Mouse (Mus musculus) kidney, adult 11 months (tissue): Measurements from ENCODE around the gene Garnl3.

Experiments
- DNase-seq: peaks from one replicate; pipeline ENCODE4 v3.0.0; 2022

Garnl3 gene

DNA sequence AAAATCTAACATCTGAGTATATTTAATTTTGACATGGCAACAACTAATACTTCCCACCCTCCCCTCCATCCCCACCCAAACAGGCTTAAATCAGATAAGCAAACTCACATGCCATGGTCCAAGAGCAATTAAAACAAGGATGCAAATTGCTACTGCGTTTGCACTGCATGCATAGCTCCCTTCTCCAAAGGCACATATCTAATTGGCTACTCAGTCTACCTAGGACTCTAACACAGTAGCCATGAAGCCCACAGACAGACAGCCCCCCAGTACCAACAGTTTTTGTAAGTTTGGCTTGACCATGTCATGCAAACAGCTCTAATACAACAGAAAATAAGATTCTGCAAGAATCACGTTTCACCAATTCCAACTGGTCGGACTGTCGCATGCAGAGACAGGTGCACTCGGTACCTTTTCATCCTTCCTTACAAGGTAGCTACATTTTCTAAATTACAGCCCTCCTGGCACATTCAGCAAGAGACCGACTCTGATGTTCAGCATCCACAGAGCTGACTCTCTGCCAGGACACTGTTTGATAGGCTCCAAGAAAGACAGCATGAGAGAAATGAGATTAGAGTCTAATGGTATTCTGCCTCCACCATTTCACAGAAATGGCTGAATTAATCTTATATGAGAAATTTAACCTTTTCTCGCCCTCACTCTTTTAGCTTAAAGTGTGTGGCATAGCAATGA is 44.6 kb downstream of the Garnl3 start:
- no peak for DNase-seq

DNA sequence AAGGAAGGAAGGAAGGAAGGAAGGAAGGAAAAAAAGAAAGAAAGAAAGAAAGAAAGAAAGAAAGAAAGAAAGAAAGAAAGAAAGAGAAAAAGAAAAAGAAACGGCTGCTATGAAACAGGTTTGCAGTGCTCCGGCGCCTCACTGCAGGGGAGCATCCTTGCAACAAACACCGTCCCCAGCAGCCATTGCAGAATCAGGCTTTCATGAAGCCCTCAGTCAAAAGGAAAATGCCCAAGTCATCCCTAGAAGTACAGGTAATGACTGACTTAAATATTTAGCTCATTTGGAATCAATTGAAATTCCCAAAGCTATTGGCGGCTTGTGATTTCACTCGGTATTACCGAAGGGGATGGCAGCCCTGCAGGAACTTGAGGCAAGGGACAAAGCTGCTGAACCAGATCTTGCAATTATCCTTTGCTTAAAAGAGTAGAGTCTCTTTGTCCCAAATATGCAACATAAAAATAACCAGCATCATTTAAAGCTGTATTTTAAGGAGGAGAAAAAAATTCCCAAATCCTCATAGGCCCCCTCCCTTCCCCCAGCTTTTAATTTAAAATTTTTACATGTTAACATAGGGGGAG is 45.3 kb downstream of the Garnl3 start:
- DNase-seq, result no peak

DNA sequence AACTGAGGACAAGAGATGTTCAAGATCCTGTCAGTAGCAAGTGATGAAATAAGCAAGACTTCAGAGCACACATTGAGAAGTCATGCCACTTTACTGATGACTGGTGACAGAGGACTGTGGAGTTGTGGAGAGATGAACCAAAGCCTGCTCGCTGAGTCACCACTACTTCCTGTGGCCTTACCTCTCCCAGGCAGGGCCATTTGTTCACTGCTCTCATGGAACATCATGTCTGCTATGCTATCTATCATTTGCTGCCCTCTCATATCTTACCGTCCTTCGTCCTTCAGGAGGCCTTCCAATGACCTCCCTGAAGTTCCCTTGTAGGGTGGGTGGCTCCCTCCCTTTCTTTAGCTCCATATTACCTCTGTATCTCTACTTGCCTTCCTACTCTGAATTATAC is 47.2 kb downstream of the Garnl3 start:
- no peak for DNase-seq

- no peak for DNase-seq
Measured at GRCm38 (mm10) chr2:33080166-33080565, 51.3 kb downstream of the Garnl3 start.

DNA sequence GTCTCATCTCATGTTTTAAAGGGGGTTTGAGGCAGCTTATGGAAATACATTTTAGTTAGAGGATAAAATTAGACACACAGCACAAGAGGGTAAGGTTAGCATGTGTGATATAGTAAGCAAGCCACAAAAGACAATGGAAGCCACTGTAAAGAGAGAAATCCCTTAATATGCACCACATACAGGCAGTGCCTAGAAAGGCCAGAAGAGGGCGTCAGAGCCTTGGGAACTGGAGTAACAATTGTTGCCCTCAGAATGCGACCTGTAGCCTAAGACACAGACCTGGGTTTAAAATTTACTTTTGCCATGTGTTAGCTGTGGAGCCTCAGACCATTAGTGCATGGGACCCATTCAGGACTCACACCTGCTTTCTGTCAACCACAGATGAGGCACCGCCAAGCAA is 54.2 kb downstream of the Garnl3 start:
- no peak for DNase-seq

- DNase-seq, result no peak
Measured at GRCm38 (mm10) chr2:33074931-33075330, 56.5 kb downstream of the Garnl3 start.

DNA sequence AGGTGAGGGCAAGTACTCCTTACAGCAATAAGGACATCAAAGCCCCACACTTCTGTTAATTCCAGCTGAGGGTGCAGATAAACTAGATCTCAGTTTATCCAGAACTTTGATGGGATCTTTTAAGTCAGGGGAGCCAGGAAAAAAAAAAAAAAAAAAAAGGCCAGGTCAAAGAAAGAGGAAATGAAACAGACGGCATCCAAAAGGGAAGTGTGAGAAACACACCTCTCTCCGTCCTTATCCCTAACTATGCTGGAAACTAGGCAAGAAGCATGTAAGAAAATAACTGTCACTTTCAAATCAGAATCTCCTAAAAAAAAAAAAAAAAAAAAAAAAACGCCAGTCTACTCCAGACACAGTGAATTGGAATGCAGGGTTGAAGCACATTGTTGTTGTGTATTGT is 57.3 kb downstream of the Garnl3 start:
- DNase-seq, result no peak

DNA sequence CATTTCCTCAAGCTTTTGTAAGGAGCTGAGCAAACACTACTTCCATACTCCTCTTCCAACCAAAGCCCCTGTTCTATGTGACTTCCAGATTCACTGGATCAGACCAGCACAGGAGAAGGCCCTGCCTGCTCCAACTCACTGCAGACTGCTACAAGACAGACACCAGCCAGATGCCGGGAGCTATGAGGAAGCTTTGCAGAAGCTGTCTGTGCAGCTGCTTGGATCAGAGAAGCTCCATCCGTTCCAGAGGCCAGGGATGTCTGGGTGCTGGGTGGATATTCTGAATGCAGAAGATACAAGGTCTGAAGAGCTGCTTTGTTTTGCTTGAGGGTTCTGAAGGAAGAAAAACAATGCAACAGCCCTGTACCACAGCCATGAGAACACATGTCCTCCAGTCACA is 59.1 kb downstream of the Garnl3 start:
- no peak for DNase-seq

GRCm38 (mm10) chr2:33065610-33066009 is 65.8 kb downstream of the Garnl3 start:
- no peak for DNase-seq

- DNase-seq, result no peak
Measured at GRCm38 (mm10) chr2:33062744-33063143, 68.7 kb downstream of the Garnl3 start.

DNA sequence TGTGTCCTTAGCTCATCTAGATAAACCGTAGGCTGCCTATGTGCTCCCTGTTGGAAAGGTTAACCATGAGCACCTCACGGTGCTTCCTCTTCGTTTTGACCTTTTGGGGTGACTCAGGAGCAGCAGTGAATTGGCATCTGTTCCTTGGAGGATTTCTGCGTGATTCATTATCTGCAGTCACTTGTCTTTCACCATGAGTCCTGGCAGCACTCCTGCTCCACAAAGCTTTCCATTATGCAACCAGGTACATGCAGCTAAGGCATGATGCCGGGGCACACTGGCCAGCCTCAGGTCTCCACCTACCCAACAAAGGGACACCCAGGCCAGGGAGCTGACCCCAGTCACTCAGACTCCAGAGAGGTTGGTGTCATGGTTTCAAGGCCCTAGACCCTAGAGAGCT is 72.5 kb downstream of the Garnl3 start:
- no peak for DNase-seq

DNA sequence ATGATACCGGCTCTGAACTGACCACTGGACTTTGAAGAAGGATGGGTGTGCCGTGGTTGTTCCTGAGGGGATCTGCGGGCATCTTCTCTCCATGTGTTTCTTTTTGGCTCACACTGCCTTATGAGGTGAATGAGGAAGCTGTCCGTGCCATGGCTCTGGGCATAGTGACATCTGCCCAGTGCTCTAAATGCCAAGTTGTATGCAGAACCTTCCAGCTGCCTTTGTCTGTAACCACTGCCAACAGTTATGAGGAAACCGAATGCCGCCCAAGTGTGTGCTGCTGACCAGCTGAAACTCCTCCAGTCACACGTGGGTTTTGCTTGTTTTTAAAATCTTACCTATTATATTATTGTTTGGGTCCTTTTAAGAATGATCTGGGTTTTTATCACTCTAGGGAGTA is 73.9 kb downstream of the Garnl3 start:
- no peak for DNase-seq

GRCm38 (mm10) chr2:33053966-33054365 is 77.5 kb downstream of the Garnl3 start:
- no peak for DNase-seq

GRCm38 (mm10) chr2:33047360-33047759 is 84.1 kb downstream of the Garnl3 start:
- no peak for DNase-seq

DNA sequence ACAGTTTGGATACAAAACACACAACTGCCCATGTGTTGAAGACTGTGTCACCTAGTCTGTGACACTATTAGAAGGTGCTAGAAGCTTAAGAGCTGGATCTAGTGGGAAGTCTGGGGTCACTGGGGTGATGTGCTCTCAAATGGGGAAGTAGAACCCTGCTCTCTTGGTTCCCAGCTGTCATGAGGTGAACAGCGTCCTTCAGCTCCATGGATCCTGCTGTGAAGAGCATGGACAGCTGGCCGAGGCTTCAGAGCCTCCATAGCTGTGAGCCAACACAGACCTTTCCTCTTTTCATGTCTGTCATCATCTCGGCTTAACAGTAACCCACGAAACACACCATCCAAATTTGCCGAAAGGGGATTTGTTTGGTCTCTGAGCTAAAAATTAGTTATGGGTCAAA is 84.5 kb downstream of the Garnl3 start:
- DNase-seq, result no peak

- DNase-seq, result no peak
Measured at GRCm38 (mm10) chr2:33045899-33046298, 85.6 kb downstream of the Garnl3 start.

DNA sequence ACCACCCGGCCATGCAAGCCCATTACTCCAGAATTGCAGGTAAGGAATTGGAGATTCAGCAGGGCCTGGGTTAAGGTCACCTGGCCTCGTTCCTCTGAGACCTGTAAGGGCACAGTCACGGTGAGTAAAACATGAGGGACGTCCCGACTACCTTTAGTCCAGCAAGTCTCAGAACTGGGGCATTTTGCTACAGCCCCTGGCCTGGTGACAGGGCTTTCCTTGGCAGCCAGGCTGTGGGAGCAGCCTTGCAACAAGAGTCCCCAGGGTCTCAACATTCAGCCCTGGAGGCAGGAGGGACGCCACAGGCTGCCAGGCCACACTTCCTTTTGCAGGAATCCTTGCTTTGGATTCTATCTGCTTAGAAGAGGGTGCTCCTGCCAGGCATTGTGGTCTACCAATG is 88.7 kb downstream of the Garnl3 start:
- DNase-seq, result no peak

DNA sequence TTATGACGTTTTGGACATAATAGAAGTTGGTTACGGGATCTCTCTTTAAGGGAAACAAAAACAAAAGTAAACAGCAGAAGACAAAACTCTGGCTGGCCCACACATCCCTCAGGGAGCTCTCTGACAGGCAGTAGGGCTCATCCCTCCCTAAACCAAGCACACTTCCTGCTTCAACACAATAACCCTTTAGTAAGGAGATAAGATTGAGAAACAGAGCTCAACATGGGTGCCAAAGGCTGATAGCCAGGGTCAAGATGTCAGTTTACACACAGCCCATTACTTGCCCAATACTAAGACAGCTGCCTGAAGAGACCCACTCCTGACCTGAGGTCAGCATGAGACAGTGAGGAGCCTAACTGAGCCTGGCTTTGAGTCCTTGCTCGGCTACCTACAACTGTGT is 89.9 kb downstream of the Garnl3 start:
- no peak for DNase-seq

- no peak for DNase-seq
Measured at GRCm38 (mm10) chr2:33037429-33037828, 94.0 kb downstream of the Garnl3 start.

DNA sequence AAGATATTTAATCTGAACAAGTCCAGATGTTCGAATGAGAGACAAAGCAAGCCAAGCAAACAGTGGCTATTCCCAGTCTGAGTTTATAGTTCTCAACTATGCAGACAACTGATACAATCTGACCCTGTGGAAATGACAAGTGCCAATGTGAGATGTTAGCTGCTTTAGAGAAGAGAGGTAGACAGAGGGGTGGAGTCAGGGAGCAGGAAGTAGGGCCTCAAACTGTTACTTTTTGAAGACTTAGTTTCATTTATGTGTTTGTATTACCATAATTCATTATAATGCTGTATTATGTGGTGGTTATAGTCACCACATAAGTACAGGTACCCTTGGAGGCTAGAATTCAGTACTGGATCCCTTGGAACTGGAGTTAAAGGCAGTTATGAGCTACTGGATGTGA is 96.2 kb downstream of the Garnl3 start:
- DNase-seq, result no peak

GRCm38 (mm10) chr2:33033281-33033680 is 98.2 kb downstream of the Garnl3 start:
- no peak for DNase-seq

- DNase-seq, result no peak
Measured at GRCm38 (mm10) chr2:33032391-33033062, 98.9 kb downstream of the Garnl3 start.

DNA sequence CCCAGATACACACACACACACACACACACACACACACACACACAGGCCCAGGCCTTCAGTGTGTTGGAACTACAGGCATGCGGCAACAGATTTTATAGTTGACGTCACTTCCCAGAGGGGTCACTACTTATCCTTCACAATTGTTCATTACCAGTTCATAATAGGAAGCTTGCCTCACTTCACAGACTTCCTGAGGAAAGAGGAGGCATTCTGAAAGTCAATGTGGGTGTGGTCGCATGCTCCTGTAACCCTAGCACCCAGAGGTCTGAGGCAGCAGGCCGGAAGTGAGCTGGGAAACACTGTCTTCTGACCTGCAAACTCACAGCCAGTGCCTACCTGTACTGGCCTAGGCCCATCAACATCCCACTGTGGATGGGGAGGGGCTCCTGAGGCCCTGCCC is 106.4 kb downstream of the Garnl3 start:
- no peak for DNase-seq

DNA sequence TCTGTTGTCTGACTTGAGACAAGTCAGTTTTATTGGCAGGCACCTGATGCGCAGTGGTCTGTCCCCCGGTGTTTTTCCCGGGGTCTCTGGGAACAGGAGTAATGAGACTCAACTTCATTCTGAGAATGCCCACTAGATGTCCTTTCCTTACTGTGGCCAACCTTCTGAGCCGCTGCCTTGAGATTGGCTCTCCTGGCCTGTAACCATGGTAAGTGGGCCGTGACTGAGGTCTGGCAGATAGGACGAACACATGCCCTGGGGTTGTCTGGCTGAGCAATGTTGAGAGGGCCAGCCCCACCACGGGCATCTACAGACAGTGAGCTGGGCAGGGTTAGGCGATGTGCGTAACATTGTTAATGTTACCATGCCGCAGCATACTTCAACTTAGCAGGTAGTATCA is 106.9 kb downstream of the Garnl3 start:
- peak; percentile 15 for DNase-seq

- peak; percentile 49 for DNase-seq
Measured at GRCm38 (mm10) chr2:33022846-33023245, 108.6 kb downstream of the Garnl3 start.
